Mouse (Mus musculus) intestine, embryonic 16.5 days (tissue): ENCODE data around the gene Ndufaf2. TPM values are rescaled to one million over a fixed set of nuclear protein-coding genes. Genes with fewer than 3 reads are reported as not detected.

ENCODE experiments used
- ATAC-seq: fragments of 200-750 bp; cut with Nextera tagmentation; 2 replicates; pipeline ENCODE4 v1.8.0; 2017; ENCODE audit warnings: moderate TSS enrichment, moderate library complexity
- H3K27ac ChIP-seq: fragments of 300-500 bp; sonication (generic); 2 replicates; pipeline ENCODE4 v1.5.1; 2014; ENCODE audit warnings: mild to moderate bottlenecking, low read length
- H3K27me3 ChIP-seq: fragments of 300-500 bp; sonication (generic); replicated peaks from 2 replicates; pipeline ENCODE4 v1.6.1; 2014; ENCODE audit warnings: low read length, control low read depth, mixed read lengths; ENCODE audit not compliant: control insufficient read depth, insufficient read depth
- H3K36me3 ChIP-seq: fragments of 300-500 bp; sonication (generic); 2 replicates; pipeline ENCODE4 v1.6.1; 2014; ENCODE audit warnings: low read length, control low read depth; ENCODE audit not compliant: control insufficient read depth, insufficient read depth
- H3K4me1 ChIP-seq: fragments of 300-500 bp; sonication (generic); 2 replicates; pipeline ENCODE4 v1.6.1; 2014; ENCODE audit warnings: low read length, control low read depth, mixed read lengths; ENCODE audit not compliant: control insufficient read depth, insufficient read depth
- H3K4me2 ChIP-seq: fragments of 300-500 bp; sonication (generic); 2 replicates; pipeline ENCODE4 v1.6.1; 2014; ENCODE audit warnings: low read depth, low read length, control low read depth
- H3K4me3 ChIP-seq: fragments of 300-500 bp; sonication (generic); 2 replicates; pipeline ENCODE4 v1.5.1; 2014; ENCODE audit warnings: mild to moderate bottlenecking, low read length
- H3K9ac ChIP-seq: fragments of 300-500 bp; sonication (generic); 2 replicates; pipeline ENCODE4 v1.6.1; 2014; ENCODE audit warnings: low read depth, low read length
- H3K9me3 ChIP-seq: fragments of 300-500 bp; sonication (generic); 2 replicates; pipeline ENCODE4 v1.6.1; 2016; ENCODE audit warnings: low read length, control low read depth; ENCODE audit not compliant: control insufficient read depth
- WGBS: fragments of 180-500 bp; shearing (Covaris S2); extraction: QIAGEN DNeasy Blood & Tissue Kit; methylation state at CpG from one replicate; pipeline ENCODE4 v1.1.7; 2014; 5-methylcytosine and 5-hydroxymethylcytosine counted together
- polyA plus RNA-seq: library from polyadenylated mRNA; unstranded; fragments of >200 nt; fragmentation: Nextera tagmentation; extraction: Ambion mirVana; gene quantifications from 2 replicates; pipeline ENCODE4 v1.2.1, GENCODE M21; 2015

The Ndufaf2 gene
- polyA plus RNA-seq, 1 experiment from 2014 or later: 55.7 TPM

GRCm38 (mm10) chr13:108152650-108153372, 5.6 kb downstream of the Ndufaf2 start:
- Histone ChIP-seq H3K27me3 (no peaks in the 10 kb centered on the region), H3K36me3 (no peaks in the 10 kb centered on the region), H3K4me2 (no peak overlapping the region), H3K9ac (no peak overlapping the region), H3K9me3 (no peaks in the 10 kb centered on the region), H3K4me1 (no peaks in the 10 kb centered on the region; the same call in 1 of the 2 replicates), H3K27ac (no peak overlapping the region), H3K4me3 (no peak overlapping the region)
- ATAC-seq: peak; percentile 56
- WGBS: 58% methylated on average over 8 of the region's 8 CpGs

GRCm38 (mm10) chr13:108151782-108152181, 6.6 kb downstream of the Ndufaf2 start:
- H3K9ac ChIP-seq: no peak overlapping the region
- ATAC-seq: no peak
- H3K9me3 ChIP-seq: no peaks in the 10 kb centered on the region
- H3K4me3 ChIP-seq: no peak overlapping the region
- H3K27ac ChIP-seq: no peak overlapping the region
- no peaks in the 10 kb centered on the region for H3K27me3 ChIP-seq
- no peaks in the 10 kb centered on the region for H3K36me3 ChIP-seq
- H3K4me1 ChIP-seq: no peaks in the 10 kb centered on the region
- H3K4me2 ChIP-seq: no peak overlapping the region

- no peak overlapping the region for H3K9ac ChIP-seq
- no peak overlapping the region for H3K4me2 ChIP-seq
- WGBS: 88% methylated on average over 8 of the region's 8 CpGs
- no peak overlapping the region for H3K4me3 ChIP-seq
- no peaks in the 10 kb centered on the region for H3K9me3 ChIP-seq
- H3K27ac ChIP-seq: no peak overlapping the region
- no peaks in the 10 kb centered on the region for H3K4me1 ChIP-seq
- no peaks in the 10 kb centered on the region for H3K27me3 ChIP-seq
- H3K36me3 ChIP-seq: no peaks in the 10 kb centered on the region
- ATAC-seq: no peak
Observed at GRCm38 (mm10) chr13:108144086-108144485, 14.3 kb downstream of the Ndufaf2 start.

GRCm38 (mm10) chr13:108138403-108138977, 19.9 kb downstream of the Ndufaf2 start:
- Histone ChIP-seq H3K9ac (no peak overlapping the region), H3K36me3 (no peaks in the 10 kb centered on the region), H3K4me2 (no peak overlapping the region), H3K27me3 (no peaks in the 10 kb centered on the region), H3K27ac (no peak overlapping the region), H3K4me1 (no peaks in the 10 kb centered on the region), H3K9me3 (no peaks in the 10 kb centered on the region), H3K4me3 (no peak overlapping the region)
- 76% methylated on average over 5 of the region's 5 CpGs for WGBS
- no peak for ATAC-seq

- H3K27me3 ChIP-seq: no peaks in the 10 kb centered on the region
- H3K4me3 ChIP-seq: no peak overlapping the region
- no peaks in the 10 kb centered on the region for H3K4me1 ChIP-seq
- no peaks in the 10 kb centered on the region for H3K9me3 ChIP-seq
- no peak overlapping the region for H3K27ac ChIP-seq
- no peak for ATAC-seq
- no peaks in the 10 kb centered on the region for H3K36me3 ChIP-seq
- H3K9ac ChIP-seq: no peak overlapping the region
- H3K4me2 ChIP-seq: no peak overlapping the region
- WGBS: 84% methylated on average over 6 of the region's 6 CpGs
Observed at GRCm38 (mm10) chr13:108135617-108136016, 22.8 kb downstream of the Ndufaf2 start.

GRCm38 (mm10) chr13:108132031-108132819, 26.2 kb downstream of the Ndufaf2 start:
- H3K4me2 ChIP-seq: no peak overlapping the region
- peak overlapping the region; percentile 2 for H3K27ac ChIP-seq
- H3K4me3 ChIP-seq: no peak overlapping the region
- no peak for ATAC-seq
- no peaks in the 10 kb centered on the region for H3K4me1 ChIP-seq
- WGBS: 56% methylated on average over 6 of the region's 6 CpGs
- no peaks in the 10 kb centered on the region for H3K9me3 ChIP-seq
- H3K27me3 ChIP-seq: no peaks in the 10 kb centered on the region
- no peak overlapping the region for H3K9ac ChIP-seq
- no peaks in the 10 kb centered on the region for H3K36me3 ChIP-seq

- H3K4me2 ChIP-seq: no peak overlapping the region
- H3K9ac ChIP-seq: no peak overlapping the region
- no peaks in the 10 kb centered on the region for H3K9me3 ChIP-seq
- no peak for ATAC-seq
- H3K36me3 ChIP-seq: no peaks in the 10 kb centered on the region
- H3K4me3 ChIP-seq: no peak overlapping the region
- H3K27me3 ChIP-seq: no peaks in the 10 kb centered on the region
- H3K4me1 ChIP-seq: no peaks in the 10 kb centered on the region
- H3K27ac ChIP-seq: no peak overlapping the region
- 81% methylated on average over 5 of the region's 5 CpGs for WGBS
Observed at GRCm38 (mm10) chr13:108130737-108131136, 27.7 kb downstream of the Ndufaf2 start.

- H3K27me3 ChIP-seq: no peaks in the 10 kb centered on the region
- H3K4me2 ChIP-seq: no peak overlapping the region
- no peaks in the 10 kb centered on the region for H3K9me3 ChIP-seq
- H3K9ac ChIP-seq: no peak overlapping the region
- H3K36me3 ChIP-seq: no peaks in the 10 kb centered on the region
- no peak for ATAC-seq
- 66% methylated on average over 7 of the region's 7 CpGs for WGBS
- H3K4me3 ChIP-seq: no peak overlapping the region
- no peaks in the 10 kb centered on the region for H3K4me1 ChIP-seq
- no peak overlapping the region for H3K27ac ChIP-seq
Observed at GRCm38 (mm10) chr13:108129070-108129469, 29.4 kb downstream of the Ndufaf2 start.

- 62% methylated on average over 1 of the region's 1 CpGs for WGBS
- Histone ChIP-seq H3K36me3 (no peaks in the 10 kb centered on the region), H3K4me1 (no peaks in the 10 kb centered on the region), H3K4me3 (no peak overlapping the region), H3K9ac (no peak overlapping the region), H3K4me2 (no peak overlapping the region), H3K27ac (no peak overlapping the region), H3K9me3 (no peaks in the 10 kb centered on the region), H3K27me3 (no peaks in the 10 kb centered on the region)
- no peak for ATAC-seq
Observed at GRCm38 (mm10) chr13:108127883-108128282, 30.5 kb downstream of the Ndufaf2 start.
